ENCODE assay signal across 8 mouse cellular contexts in genomic region chr17:35969418-35970389, GRCm38 (mm10). TPM values are rescaled to one million over a fixed set of nuclear protein-coding genes. Genes with fewer than 3 reads are reported as not detected.
A peak's percentile ranks its signal among the peaks of the same experiment; 100 is the strongest.
DNase-seq lines count a peak whose midpoint lies in the region; ATAC-seq lines count a peak whose summit lies in the region.

Gene Abcf1 (minus strand): TSS chr17:35969761.

- no peaks in the 10 kb centered on the region for H3K9me3 ChIP-seq in hindbrain, embryonic 14.5 days (ENCODE audit: control insufficient read depth, low read length)

- peaks cover 53% of the 10 kb centered on the region for H3K36me3 ChIP-seq in hindbrain, embryonic 14.5 days (replicated peaks; ENCODE audit: control insufficient read depth, insufficient read depth)

- H3K27ac ChIP-seq in hindbrain, embryonic 14.5 days, result peak within 1 kb of the TSS; percentile 69

- under 1% methylated on average over 58 of the region's 68 CpGs for WGBS in hindbrain, embryonic 14.5 days

- H3K4me2 ChIP-seq in hindbrain, embryonic 14.5 days (replicated peaks), result peak within 1 kb of the TSS; percentile 65

- H3K27me3 ChIP-seq in hindbrain, embryonic 14.5 days (ENCODE audit: control insufficient read depth, insufficient read depth, low read length), result no peaks in the 10 kb centered on the region

- peak; percentile 96 for ATAC-seq in hindbrain, embryonic 14.5 days (ENCODE audit: low FRiP score)

- peak within 1 kb of the TSS; percentile 64 for H3K9ac ChIP-seq in hindbrain, embryonic 14.5 days

- peaks cover 8% of the 10 kb centered on the region; the same call in 1 of the 2 replicates for H3K4me1 ChIP-seq in hindbrain, embryonic 14.5 days (replicated peaks; ENCODE audit: control insufficient read depth, insufficient read depth, low read length)

- peak; percentile 95 for DNase-seq in R1 (ENCODE audit: low read depth, low spot score)
- DNase-seq in cerebellum, postnatal 25 days, result peak; percentile 99 to 100
- peak; percentile 92 to 98 for DNase-seq in frontal cortex, postnatal 25 days (ENCODE audit: low spot score in 2 of 2)
- DNase-seq in hindbrain, embryonic 14.5 days (ENCODE audit: low spot score), result peak; percentile 99
- peak; percentile 98 for DNase-seq in layer of hippocampus, postnatal 36 days
- DNase-seq in lung, postnatal 36 days, result peak; percentile 99
- peak; percentile 97 for DNase-seq in retina, postnatal 1 day
- DNase-seq in urinary bladder, adult 18-20 months (ENCODE audit: low spot score in 2 of 2), result peak; percentile 96 to 99

- peak within 1 kb of the TSS; percentile 64 for H3K4me3 ChIP-seq in hindbrain, embryonic 14.5 days (replicated peaks; ENCODE audit: low read length)

RNA-seq across cellular contexts. Expression of gene Abcf1, which starts in this region (rescaled TPM):
- polyA plus RNA-seq in hindbrain, embryonic 14.5 days (2014; fragmentation: Nextera tagmentation; extraction: Ambion mirVana), result 65.5 and 74.9 TPM in 2 replicates
- 10 to 100 TPM; 70.0 to 71.3 TPM for total RNA-seq in layer of hippocampus, postnatal 36 days (2021)

Comparison
In these comparisons a context has a peak if more than half of its experiments do, and no peak if none do; other contexts are left out.
1. Peak in every context shown above with its lines: DNase-seq, ATAC-seq, H3K4me3 ChIP-seq and H3K27ac ChIP-seq.